Mouse (Mus musculus) midbrain, embryonic 10.5 days (tissue): ENCODE results near the gene Phactr1. TPM values are rescaled to one million over a fixed set of nuclear protein-coding genes. Genes with fewer than 3 reads are reported as not detected.

Experiments used
- DNase-seq: peaks from one replicate; pipeline ENCODE4 v3.0.0-alpha.2; 2017; ENCODE audit warnings: low spot score
- H3K27ac ChIP-seq: fragments of 300-500 bp; sonication (generic); replicated peaks from 2 replicates; pipeline ENCODE4 v1.5.1; 2016; ENCODE audit warnings: mild to moderate bottlenecking
- H3K27me3 ChIP-seq: fragments of 300-500 bp; sonication (generic); 2 replicates; pipeline ENCODE4 v1.6.1; 2016; ENCODE audit warnings: low read depth, mild to moderate bottlenecking; ENCODE audit not compliant: poor library complexity, severe bottlenecking
- H3K36me3 ChIP-seq: fragments of 300-500 bp; sonication (generic); 2 replicates; pipeline ENCODE4 v1.6.1; 2016; ENCODE audit warnings: mild to moderate bottlenecking, moderate library complexity
- H3K4me1 ChIP-seq: fragments of 300-500 bp; sonication (generic); 2 replicates; pipeline ENCODE4 v1.6.1; 2016
- H3K4me3 ChIP-seq: fragments of 300-500 bp; sonication (generic); 2 replicates; pipeline ENCODE4 v1.5.1; 2016; ENCODE audit warnings: mild to moderate bottlenecking, moderate library complexity
- H3K9me3 ChIP-seq: fragments of 300-500 bp; sonication (generic); replicated peaks from 2 replicates; pipeline ENCODE4 v1.6.1; 2016; ENCODE audit warnings: mild to moderate bottlenecking
- WGBS: fragments of 180-500 bp; shearing (Covaris S2); methylation state at CpG from one replicate; pipeline ENCODE4 v1.1.7; 2016; 5-methylcytosine and 5-hydroxymethylcytosine counted together
- polyA plus RNA-seq: library from polyadenylated mRNA; unstranded; fragments of >200 nt; fragmentation: Nextera tagmentation; extraction: Ambion mirVana; gene quantifications from 2 replicates; pipeline ENCODE4 v1.2.1, GENCODE M21; 2016

The Phactr1 gene
- polyA plus RNA-seq, 1 experiment from 2014 or later: 5.5 TPM

GRCm38 (mm10) chr13:43032451-43032850, 352.0 kb downstream of the Phactr1 start:
- H3K9me3 ChIP-seq: no peaks in the 10 kb centered on the region; the same call in 1 of the 2 replicates
- no peaks in the 10 kb centered on the region for H3K27me3 ChIP-seq
- 92% methylated on average over 3 of the region's 3 CpGs for WGBS

GRCm38 (mm10) chr13:43036510-43036909, 356.1 kb downstream of the Phactr1 start:
- Histone ChIP-seq H3K4me3 (no peak overlapping the region), H3K27me3 (no peaks in the 10 kb centered on the region), H3K4me1 (no peaks in the 10 kb centered on the region), H3K9me3 (no peaks in the 10 kb centered on the region; the same call in 1 of the 2 replicates), H3K36me3 (no peaks in the 10 kb centered on the region), H3K27ac (no peak overlapping the region)
- WGBS: 67% methylated on average over 6 of the region's 6 CpGs
- no peak for DNase-seq

More at GRCm38 (mm10) chr13:43032451-43032850, 352.0 kb downstream of the Phactr1 start:
- H3K4me3 ChIP-seq: no peak overlapping the region
- H3K36me3 ChIP-seq: no peaks in the 10 kb centered on the region
- peaks cover 3% of the 10 kb centered on the region; the same call in 1 of the 2 replicates for H3K4me1 ChIP-seq
- DNase-seq: no peak
- no peak overlapping the region for H3K27ac ChIP-seq

DNA sequence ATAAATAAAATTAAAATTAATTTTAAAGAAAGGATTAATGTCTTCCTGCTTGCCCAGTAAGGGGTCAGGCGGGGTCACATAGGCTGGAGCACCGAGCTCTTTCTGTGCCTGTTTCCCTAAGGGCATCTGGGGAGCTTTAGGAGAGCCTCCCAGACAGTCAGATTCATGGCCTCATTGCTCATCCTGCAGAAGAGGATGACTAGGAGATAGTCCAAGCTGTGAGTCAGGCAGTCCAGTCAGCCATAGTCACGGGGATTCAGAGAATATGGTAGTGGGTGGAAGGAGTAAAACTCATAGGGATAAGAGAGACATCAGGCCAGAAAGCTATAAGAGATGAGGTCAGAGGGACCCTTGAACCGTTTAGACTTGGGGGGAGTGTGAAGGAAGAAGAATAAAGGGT, 362.3 kb downstream of the Phactr1 start:
- Histone ChIP-seq H3K27me3 (no peaks in the 10 kb centered on the region), H3K27ac (no peak overlapping the region), H3K4me1 (no peaks in the 10 kb centered on the region), H3K9me3 (no peaks in the 10 kb centered on the region), H3K4me3 (no peak overlapping the region), H3K36me3 (no peaks in the 10 kb centered on the region)
- 85% methylated on average over 4 of the region's 4 CpGs for WGBS
- no peak for DNase-seq

GRCm38 (mm10) chr13:43048553-43048952, 368.1 kb downstream of the Phactr1 start:
- Histone ChIP-seq H3K9me3 (no peaks in the 10 kb centered on the region), H3K4me1 (no peaks in the 10 kb centered on the region), H3K4me3 (no peak overlapping the region), H3K36me3 (no peaks in the 10 kb centered on the region), H3K27me3 (no peaks in the 10 kb centered on the region), H3K27ac (no peak overlapping the region)
- 80% methylated on average over 3 of the region's 3 CpGs for WGBS
- no peak for DNase-seq

DNA sequence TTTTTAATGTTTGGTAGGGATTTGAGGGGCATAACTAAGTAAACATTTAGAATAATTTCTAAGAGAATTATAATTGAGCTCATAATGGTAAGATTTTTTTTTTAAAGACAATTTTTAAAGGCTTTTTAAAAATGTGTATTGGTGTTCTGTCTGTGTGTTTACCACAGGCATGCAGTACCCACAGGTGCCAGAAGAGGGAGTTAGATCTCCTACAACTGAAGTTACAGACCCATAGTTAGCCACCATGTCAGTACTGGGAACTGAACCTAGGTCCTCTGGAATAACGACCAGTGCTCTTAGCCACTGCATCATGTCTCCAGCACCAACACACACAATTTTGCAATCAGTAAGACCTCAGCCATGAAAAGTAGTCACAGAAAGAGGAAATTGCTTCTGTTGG, 372.8 kb downstream of the Phactr1 start:
- Histone ChIP-seq H3K4me3 (no peak overlapping the region), H3K27me3 (no peaks in the 10 kb centered on the region), H3K4me1 (peaks cover 15% of the 10 kb centered on the region), H3K9me3 (no peaks in the 10 kb centered on the region), H3K36me3 (no peaks in the 10 kb centered on the region), H3K27ac (no peak overlapping the region)
- no peak for DNase-seq
- WGBS: 92% methylated on average over 1 of the region's 1 CpGs

GRCm38 (mm10) chr13:43055136-43055535, 374.7 kb downstream of the Phactr1 start:
- Histone ChIP-seq H3K4me3 (no peak overlapping the region), H3K27me3 (no peaks in the 10 kb centered on the region), H3K9me3 (no peaks in the 10 kb centered on the region), H3K4me1 (peaks cover 15% of the 10 kb centered on the region), H3K36me3 (no peaks in the 10 kb centered on the region), H3K27ac (no peak overlapping the region)
- DNase-seq: no peak
- WGBS: 53% methylated on average over 6 of the region's 6 CpGs

DNA sequence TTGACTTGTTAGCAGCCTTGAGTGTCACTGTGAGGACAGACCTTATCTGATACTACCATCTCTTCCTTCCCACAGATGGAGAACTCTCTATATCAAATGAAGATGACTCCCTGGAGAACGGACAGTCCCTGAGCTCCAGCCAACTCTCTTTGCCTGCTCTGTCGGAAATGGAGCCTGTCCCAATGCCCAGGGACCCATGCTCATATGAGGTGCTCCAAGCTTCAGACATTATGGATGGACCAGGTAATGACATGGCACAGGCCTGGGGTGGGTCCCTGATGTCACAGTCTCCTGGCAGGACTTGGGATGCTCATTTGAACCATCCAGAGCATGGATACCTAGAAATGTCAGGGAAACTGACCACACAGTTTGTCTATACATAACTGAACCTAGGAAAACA, 376.7 kb downstream of the Phactr1 start:
- H3K27me3 ChIP-seq: no peaks in the 10 kb centered on the region
- no peak overlapping the region for H3K4me3 ChIP-seq
- no peak for DNase-seq
- no peak overlapping the region for H3K27ac ChIP-seq
- peaks cover 15% of the 10 kb centered on the region for H3K4me1 ChIP-seq
- no peaks in the 10 kb centered on the region for H3K9me3 ChIP-seq
- WGBS: 89% methylated on average over 2 of the region's 2 CpGs
- no peaks in the 10 kb centered on the region for H3K36me3 ChIP-seq

- Histone ChIP-seq H3K36me3 (no peaks in the 10 kb centered on the region), H3K9me3 (no peaks in the 10 kb centered on the region), H3K27ac (no peak overlapping the region), H3K27me3 (no peaks in the 10 kb centered on the region), H3K4me1 (no peaks in the 10 kb centered on the region), H3K4me3 (no peak overlapping the region)
- WGBS: 90% methylated on average over 4 of the region's 4 CpGs
- DNase-seq: no peak
Observed at GRCm38 (mm10) chr13:43063355-43063754, 382.9 kb downstream of the Phactr1 start.

- H3K27me3 ChIP-seq: no peaks in the 10 kb centered on the region
- H3K4me1 ChIP-seq: no peaks in the 10 kb centered on the region
- H3K36me3 ChIP-seq: no peaks in the 10 kb centered on the region
- no peak for DNase-seq
- 89% methylated on average over 8 of the region's 8 CpGs for WGBS
- H3K9me3 ChIP-seq: no peaks in the 10 kb centered on the region
- no peak overlapping the region for H3K4me3 ChIP-seq
- H3K27ac ChIP-seq: no peak overlapping the region
Observed at GRCm38 (mm10) chr13:43068716-43069265, 388.4 kb downstream of the Phactr1 start.

GRCm38 (mm10) chr13:43070496-43070895, 390.1 kb downstream of the Phactr1 start:
- Histone ChIP-seq H3K4me3 (no peak overlapping the region), H3K27me3 (no peaks in the 10 kb centered on the region), H3K9me3 (no peaks in the 10 kb centered on the region), H3K4me1 (no peaks in the 10 kb centered on the region), H3K27ac (no peak overlapping the region), H3K36me3 (no peaks in the 10 kb centered on the region)
- DNase-seq: no peak
- WGBS: 84% methylated on average over 4 of the region's 4 CpGs

DNA sequence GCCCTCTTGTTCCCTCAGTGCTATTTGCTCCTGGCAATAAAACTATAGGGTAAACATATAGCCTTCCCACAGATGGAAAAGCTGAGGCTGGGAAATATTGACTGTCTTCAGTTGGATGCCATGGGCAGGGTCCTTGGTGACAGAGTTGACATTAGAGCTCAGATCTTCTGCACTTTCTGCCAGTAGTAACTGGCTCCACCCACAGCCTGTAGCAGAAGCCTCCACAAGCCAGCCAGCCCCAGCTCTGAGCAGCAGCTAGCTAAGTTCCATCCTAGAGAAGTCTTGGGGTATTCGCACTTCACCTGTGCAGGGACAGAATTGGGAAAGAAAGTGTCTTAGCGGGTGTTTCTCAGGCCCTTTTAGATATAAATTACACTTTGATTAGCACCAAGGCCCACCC, 390.5 kb downstream of the Phactr1 start:
- Histone ChIP-seq H3K27me3 (no peaks in the 10 kb centered on the region), H3K27ac (no peak overlapping the region), H3K36me3 (no peaks in the 10 kb centered on the region), H3K4me1 (no peaks in the 10 kb centered on the region), H3K4me3 (no peak overlapping the region), H3K9me3 (no peaks in the 10 kb centered on the region)
- DNase-seq: no peak
- whole genome bisulfite sequencing: 96% methylated on average over 2 of the region's 2 CpGs

DNA sequence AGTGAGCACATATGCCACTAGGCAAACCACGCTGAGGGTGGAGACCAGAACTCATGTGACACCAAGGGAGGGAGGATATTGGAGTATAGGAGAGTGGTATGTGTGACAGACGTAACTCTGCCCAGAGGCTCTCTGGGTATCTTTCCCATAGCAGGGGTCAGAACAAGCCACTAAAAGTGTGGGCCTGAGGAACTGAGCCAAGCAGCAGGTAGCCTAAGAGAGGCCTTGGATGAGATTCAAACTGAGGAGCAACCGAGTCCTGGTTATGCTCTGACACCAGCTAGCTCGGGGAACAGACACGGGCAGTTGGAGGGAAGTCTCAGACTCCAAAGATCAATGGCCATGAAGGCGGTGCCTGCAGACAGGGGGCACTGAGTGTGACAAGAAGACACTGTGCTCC, 395.0 kb downstream of the Phactr1 start:
- Histone ChIP-seq H3K4me1 (no peaks in the 10 kb centered on the region), H3K27ac (no peak overlapping the region), H3K27me3 (no peaks in the 10 kb centered on the region), H3K36me3 (no peaks in the 10 kb centered on the region), H3K4me3 (no peak overlapping the region), H3K9me3 (no peaks in the 10 kb centered on the region)
- 84% methylated on average over 6 of the region's 6 CpGs for WGBS
- DNase-seq: no peak

DNA sequence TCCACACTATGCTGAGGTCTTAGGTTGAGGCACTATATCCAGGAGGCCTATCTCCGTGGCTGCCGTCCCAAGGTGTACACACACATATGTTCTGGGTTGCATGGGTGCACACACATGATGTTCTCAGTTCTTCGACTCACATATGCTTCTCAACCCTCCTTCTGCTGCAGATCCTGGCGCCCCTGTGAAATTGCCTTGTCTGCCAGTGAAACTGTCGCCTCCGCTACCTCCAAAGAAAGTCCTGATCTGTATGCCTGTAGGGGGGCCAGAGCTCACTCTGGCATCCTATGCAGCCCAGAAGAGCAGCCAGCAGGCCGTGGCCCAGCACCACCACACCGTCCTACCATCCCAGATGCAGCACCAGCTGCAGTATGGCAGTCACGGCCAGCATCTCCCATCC, 397.1 kb downstream of the Phactr1 start:
- Histone ChIP-seq H3K36me3 (no peaks in the 10 kb centered on the region), H3K4me3 (no peak overlapping the region), H3K27ac (no peak overlapping the region), H3K27me3 (no peaks in the 10 kb centered on the region), H3K9me3 (no peaks in the 10 kb centered on the region), H3K4me1 (no peaks in the 10 kb centered on the region)
- 87% methylated on average over 9 of the region's 9 CpGs for WGBS
- DNase-seq: no peak

DNA sequence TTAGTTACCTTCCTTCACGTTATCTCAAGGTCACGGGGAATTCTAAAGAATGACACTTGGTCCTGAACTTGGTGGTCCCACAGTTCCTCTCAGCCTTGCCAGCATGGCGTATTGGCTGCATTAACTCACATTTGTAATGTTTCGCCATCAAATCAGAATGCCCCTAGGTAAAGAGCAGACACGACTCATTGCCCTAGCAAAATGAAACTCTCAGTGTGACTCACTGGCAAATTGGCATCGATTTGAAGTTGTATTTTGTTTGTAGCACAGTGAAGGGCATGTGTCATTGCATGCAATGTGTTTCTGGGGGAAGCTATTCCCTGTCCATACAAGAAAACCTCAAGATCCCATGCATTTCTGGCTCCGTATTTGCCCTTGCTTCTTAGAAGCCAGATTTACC, 404.8 kb downstream of the Phactr1 start:
- H3K27me3 ChIP-seq: no peaks in the 10 kb centered on the region
- H3K4me1 ChIP-seq: no peaks in the 10 kb centered on the region
- H3K36me3 ChIP-seq: no peaks in the 10 kb centered on the region
- 91% methylated on average over 7 of the region's 7 CpGs for WGBS
- H3K27ac ChIP-seq: no peak overlapping the region
- H3K4me3 ChIP-seq: no peak overlapping the region
- no peak for DNase-seq
- H3K9me3 ChIP-seq: no peaks in the 10 kb centered on the region
